Mouse (Mus musculus): ENCODE results near the gene Gm1527. TPM values are rescaled to one million over a fixed set of nuclear protein-coding genes. Genes with fewer than 3 reads are reported as not detected.
A peak's percentile ranks its signal among the peaks of the same experiment; 100 is the strongest.
"Not testable (repeated sequence)": the region's sequence is repeated elsewhere in the genome, so short reads cannot be mapped to it uniquely, and the experiment has no call there.

Gene Gm1527
- polyA plus RNA-seq (2016; fragmentation: Nextera tagmentation; extraction: Ambion mirVana): not detected in 2 replicates

DNA sequence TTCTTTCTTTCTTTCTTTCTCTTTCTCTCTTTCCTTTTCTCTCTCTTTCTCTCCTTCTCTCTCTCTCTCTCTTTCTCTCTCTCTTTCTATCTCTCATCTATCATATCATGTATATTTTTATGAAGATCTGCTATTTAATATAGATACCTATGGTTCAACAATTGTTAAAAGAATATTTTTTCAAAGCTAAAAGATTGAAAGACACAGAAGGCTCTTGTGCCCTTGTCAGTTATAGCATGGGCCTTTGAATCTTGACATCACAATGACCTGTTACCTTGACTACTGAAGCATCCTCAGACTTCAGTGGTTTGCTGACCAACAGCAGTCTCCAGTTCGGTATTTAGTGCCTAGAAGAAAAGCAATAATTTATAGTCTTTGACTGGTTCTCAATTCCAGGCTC lies at the start of gene Gm1527:
Gene Gm1527 (plus strand): TSS at position 301 of the 400 bp plus-strand sequence.
- Histone ChIP-seq H3K36me3 (replicated peaks) (no peaks in the 10 kb centered on the region), H3K27ac (replicated peaks) (no peak within 1 kb of the TSS), H3K27me3 (replicated peaks; ENCODE audit: low read depth, poor library complexity, severe bottlenecking) (no peaks in the 10 kb centered on the region), H3K4me1 (no peaks in the 10 kb centered on the region), H3K4me3 (no peak within 1 kb of the TSS), H3K9me3 (no peaks in the 10 kb centered on the region)
- 66% methylated on average over 1 of the region's 1 CpGs for WGBS
- DNase-seq (ENCODE audit: low spot score): no peak

DNA sequence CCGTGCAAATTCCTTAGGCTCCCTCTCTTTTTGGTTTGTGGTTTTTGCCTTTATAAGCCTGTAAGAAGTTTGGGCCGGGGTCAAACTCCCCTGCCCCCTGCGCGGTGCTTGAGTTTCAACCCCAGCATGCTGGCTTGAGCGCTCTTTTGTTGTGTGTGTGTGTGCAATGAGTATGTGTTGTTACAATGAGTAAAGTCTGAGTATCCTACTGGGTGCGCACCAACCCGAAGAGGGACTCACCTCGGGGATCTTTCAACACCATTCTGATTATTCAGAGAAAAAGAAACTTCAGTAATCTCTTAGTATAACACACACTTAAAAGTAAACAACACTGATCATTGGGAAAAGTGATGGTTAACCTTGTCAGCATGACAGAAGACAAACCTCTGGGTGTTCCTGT lies 49.2 kb upstream of the Gm1527 start:
- H3K27ac ChIP-seq (replicated peaks): no peak overlapping the region
- 54% methylated on average over 8 of the region's 8 CpGs for WGBS
- DNase-seq (ENCODE audit: low spot score): no peak
- H3K36me3 ChIP-seq (replicated peaks): no peaks in the 10 kb centered on the region
- no peaks in the 10 kb centered on the region for H3K9me3 ChIP-seq
- no peak overlapping the region for H3K4me3 ChIP-seq
- H3K27me3 ChIP-seq (replicated peaks; ENCODE audit: low read depth, poor library complexity, severe bottlenecking): no peaks in the 10 kb centered on the region
- H3K4me1 ChIP-seq: peaks cover 5% of the 10 kb centered on the region; the same call in 1 of the 2 replicates

DNA sequence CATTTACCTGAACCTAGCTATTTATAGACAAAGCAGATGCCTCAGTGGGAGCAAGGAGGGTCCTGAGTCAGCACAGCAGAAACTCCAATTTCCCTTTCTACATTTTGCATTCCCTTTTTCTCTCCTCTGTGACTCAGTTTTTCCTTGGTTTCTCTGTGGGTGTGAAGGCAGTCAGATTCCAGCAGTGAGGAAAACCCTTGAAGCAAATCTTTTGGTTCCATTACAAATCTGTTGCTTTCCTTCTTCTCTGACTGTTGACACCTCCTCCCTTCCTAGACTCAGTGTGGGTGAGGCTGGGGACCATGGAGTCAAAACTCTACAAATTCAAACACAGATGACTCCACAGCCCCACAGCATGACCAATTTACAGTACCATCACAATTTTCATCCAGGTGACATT lies 45.3 kb upstream of the Gm1527 start:
- H3K36me3 ChIP-seq (replicated peaks): no peaks in the 10 kb centered on the region
- H3K4me1 ChIP-seq: peaks cover 3% of the 10 kb centered on the region; the same call in 1 of the 2 replicates
- H3K9me3 ChIP-seq: no peaks in the 10 kb centered on the region
- no peak overlapping the region for H3K4me3 ChIP-seq
- H3K27me3 ChIP-seq (replicated peaks; ENCODE audit: low read depth, poor library complexity, severe bottlenecking): no peaks in the 10 kb centered on the region
- no peak for DNase-seq (ENCODE audit: low spot score)
- H3K27ac ChIP-seq (replicated peaks): no peak overlapping the region

DNA sequence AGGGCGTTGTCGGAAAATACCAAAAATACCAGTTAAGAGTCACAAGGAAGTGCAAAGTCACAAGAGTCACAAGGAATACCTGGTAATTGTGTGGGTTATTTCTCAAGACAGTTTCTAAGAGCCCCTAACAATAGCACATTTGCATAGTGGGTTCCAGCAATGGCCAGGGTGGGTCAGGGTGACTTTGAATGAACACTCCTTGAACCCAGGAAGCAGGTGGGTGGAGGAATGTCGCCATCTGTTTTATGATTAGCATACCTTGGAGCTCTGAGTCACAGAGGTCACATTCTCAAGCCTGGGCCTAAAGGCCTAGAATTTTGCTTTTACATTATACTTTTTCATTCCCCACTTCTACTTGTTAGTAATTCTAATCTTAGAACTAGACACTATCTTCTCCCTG lies 40.2 kb upstream of the Gm1527 start:
- H3K4me1 ChIP-seq; H3K27me3 ChIP-seq (replicated peaks; ENCODE audit: low read depth, poor library complexity, severe bottlenecking); H3K4me3 ChIP-seq; DNase-seq (ENCODE audit: low spot score); H3K9me3 ChIP-seq; H3K36me3 ChIP-seq (replicated peaks); H3K27ac ChIP-seq (replicated peaks): not testable (repeated sequence)
- WGBS: 94% methylated on average over 3 of the region's 3 CpGs

DNA sequence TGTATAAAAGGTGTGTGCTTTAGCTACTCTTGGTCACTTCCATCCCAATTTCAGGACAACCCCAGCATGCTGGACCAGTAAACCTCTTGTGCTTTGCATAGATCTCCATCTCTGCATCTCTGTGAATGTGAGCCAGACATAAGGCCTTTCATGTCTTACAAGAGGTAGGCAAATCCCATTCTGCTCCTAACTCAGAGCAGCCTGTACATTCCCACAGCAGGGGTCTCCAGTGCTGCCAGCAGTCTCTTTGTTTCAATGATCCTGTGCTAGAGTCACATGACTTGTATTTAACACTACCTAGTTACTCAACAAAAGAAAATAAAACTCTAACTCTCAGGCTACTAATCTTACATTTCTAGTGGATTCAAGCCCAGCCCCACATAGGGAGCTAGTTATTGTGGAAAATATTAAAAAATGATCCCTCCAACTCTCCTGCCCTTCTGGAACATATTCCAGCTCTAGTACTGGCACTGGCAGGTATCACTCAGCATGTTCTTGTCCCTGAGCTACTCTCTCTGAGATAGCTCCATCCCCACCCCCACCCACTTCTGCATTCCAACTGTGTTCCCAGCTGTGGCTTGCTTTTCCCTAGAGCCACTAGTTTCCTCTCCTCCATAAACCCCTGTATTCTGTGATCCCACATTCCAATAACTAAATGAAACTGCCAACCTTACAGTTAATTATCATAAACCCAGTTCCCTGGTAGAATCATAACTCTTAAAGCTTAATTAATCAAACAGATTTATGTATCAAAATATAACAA lies 32.6 kb upstream of the Gm1527 start:
- not testable (repeated sequence) for H3K36me3 ChIP-seq (replicated peaks); DNase-seq (ENCODE audit: low spot score); H3K27me3 ChIP-seq (replicated peaks; ENCODE audit: low read depth, poor library complexity, severe bottlenecking); H3K9me3 ChIP-seq; H3K4me1 ChIP-seq; H3K27ac ChIP-seq (replicated peaks); H3K4me3 ChIP-seq

DNA sequence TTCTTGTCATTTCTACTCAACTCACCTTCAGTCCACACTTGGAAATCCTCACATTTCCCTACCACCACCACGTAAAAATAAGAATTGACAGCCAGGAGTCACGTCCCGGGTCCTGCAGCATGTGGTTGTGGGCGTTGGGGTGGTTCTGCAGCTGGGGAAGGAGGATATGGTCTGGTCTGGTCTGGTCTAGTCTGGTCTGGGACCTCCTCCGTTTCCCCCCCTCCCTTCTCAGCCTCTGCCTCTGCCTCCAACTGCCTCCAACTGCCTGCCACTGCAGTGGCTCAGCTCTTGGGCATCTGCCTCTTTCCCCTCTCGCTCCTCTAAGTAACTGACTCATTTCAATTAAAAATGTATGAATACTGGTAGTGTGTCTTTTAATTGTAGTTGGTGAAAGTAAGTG lies 4.5 kb downstream of the Gm1527 start:
- not testable (repeated sequence) for DNase-seq (ENCODE audit: low spot score); H3K4me3 ChIP-seq; H3K36me3 ChIP-seq (replicated peaks); H3K27ac ChIP-seq (replicated peaks); H3K9me3 ChIP-seq; H3K27me3 ChIP-seq (replicated peaks; ENCODE audit: low read depth, poor library complexity, severe bottlenecking); H3K4me1 ChIP-seq
- WGBS: 74% methylated on average over 6 of the region's 6 CpGs

DNA sequence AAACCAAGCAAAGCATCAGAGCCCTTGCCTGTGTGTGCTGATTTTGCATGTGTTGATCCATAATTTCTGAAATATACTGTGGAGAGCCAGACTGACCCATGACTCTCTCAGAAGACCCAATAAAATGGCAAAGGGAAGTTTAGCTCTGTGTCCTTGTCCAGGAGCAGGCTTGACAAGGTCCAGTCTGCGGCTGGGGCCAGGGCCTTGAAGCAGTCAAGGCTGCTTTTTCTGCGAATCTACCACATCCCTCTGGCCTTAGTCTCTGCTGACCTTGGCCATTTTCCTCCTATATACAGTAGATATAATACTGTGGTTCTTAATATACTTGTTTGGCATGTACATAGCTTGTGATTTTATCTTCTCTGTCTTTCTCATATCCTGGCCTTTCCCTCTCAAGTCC lies 73.5 kb downstream of the Gm1527 start:
- DNase-seq (ENCODE audit: low spot score): no peak
- Histone ChIP-seq H3K27me3 (replicated peaks; ENCODE audit: low read depth, poor library complexity, severe bottlenecking) (no peaks in the 10 kb centered on the region), H3K27ac (replicated peaks) (no peak overlapping the region), H3K4me3 (no peak overlapping the region), H3K4me1 (no peaks in the 10 kb centered on the region), H3K36me3 (replicated peaks) (no peaks in the 10 kb centered on the region), H3K9me3 (no peaks in the 10 kb centered on the region)
- 90% methylated on average over 2 of the region's 2 CpGs for WGBS

DNA sequence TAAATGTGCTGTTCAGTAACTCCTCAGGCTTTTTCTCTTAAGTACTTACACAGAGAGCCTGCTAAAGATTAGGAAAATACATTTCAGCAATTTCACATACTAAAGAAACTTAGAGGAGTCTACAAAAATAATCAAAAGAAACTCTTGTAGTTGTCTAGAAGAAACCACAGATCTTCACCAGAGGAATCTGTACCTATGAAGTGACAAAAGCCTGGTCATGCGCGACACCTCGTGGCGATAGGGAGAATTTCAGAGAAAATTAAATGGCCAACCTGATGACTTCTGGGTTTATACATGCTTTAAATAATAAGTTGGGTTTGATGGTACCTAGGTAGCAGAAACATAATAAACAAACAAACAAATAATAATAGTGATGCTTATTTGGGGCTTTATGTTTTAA lies 76.4 kb downstream of the Gm1527 start:
- no peak overlapping the region for H3K27ac ChIP-seq (replicated peaks)
- H3K27me3 ChIP-seq (replicated peaks; ENCODE audit: low read depth, poor library complexity, severe bottlenecking): no peaks in the 10 kb centered on the region
- H3K4me1 ChIP-seq: no peaks in the 10 kb centered on the region
- no peaks in the 10 kb centered on the region for H3K9me3 ChIP-seq
- peak; percentile 51 for DNase-seq (ENCODE audit: low spot score)
- H3K4me3 ChIP-seq: no peak overlapping the region
- WGBS: 2% methylated on average over 4 of the region's 4 CpGs
- no peaks in the 10 kb centered on the region for H3K36me3 ChIP-seq (replicated peaks)

Other genes starting within 250 kb of the Gm1527 start
- 0.04 TPM in 2 replicates for gene Slc2a2, start 194.7 kb upstream of the Gm1527 start, polyA plus RNA-seq (2016; fragmentation: Nextera tagmentation; extraction: Ambion mirVana)
- 12.9 and 13.5 TPM in 2 replicates for gene Eif5a2, start 111.3 kb upstream of the Gm1527 start, polyA plus RNA-seq (2016; fragmentation: Nextera tagmentation; extraction: Ambion mirVana)
- gene Rpl22l1, start 87.2 kb upstream of the Gm1527 start, polyA plus RNA-seq (2016; fragmentation: Nextera tagmentation; extraction: Ambion mirVana): 318 and 326 TPM in 2 replicates
- gene Egfem1, start 189.4 kb downstream of the Gm1527 start, polyA plus RNA-seq (2016; fragmentation: Nextera tagmentation; extraction: Ambion mirVana): 2.0 and 2.8 TPM in 2 replicates